Mouse (Mus musculus): ENCODE data around the gene Lmo7.

Gene Lmo7

GRCm38 (mm10) chr14:101780016-101780415 lies 50.3 kb downstream of the Lmo7 start:
- no peak for DNase-seq (ENCODE audit: low spot score in 2 of 2)

- DNase-seq (ENCODE audit: low spot score in 2 of 2) = no peak
These were observed 51.5 kb downstream of the Lmo7 start for GRCm38 (mm10) chr14:101781219-101781618.

GRCm38 (mm10) chr14:101781943-101782510 lies 52.3 kb downstream of the Lmo7 start:
- DNase-seq (ENCODE audit: low spot score in 2 of 2) = no peak

GRCm38 (mm10) chr14:101784315-101784945 lies 54.7 kb downstream of the Lmo7 start:
- DNase-seq (ENCODE audit: low spot score in 2 of 2) = no peak

GRCm38 (mm10) chr14:101787903-101788302 lies 58.1 kb downstream of the Lmo7 start:
- DNase-seq (ENCODE audit: low spot score in 2 of 2) = no peak

- no peak for DNase-seq (ENCODE audit: low spot score in 2 of 2)
These were observed 58.7 kb downstream of the Lmo7 start for GRCm38 (mm10) chr14:101788475-101788874.

GRCm38 (mm10) chr14:101794553-101795177 lies 64.9 kb downstream of the Lmo7 start:
- no peak for DNase-seq (ENCODE audit: low spot score in 2 of 2)

GRCm38 (mm10) chr14:101797930-101798500 lies 68.3 kb downstream of the Lmo7 start:
- DNase-seq (ENCODE audit: low spot score in 2 of 2) = no peak

GRCm38 (mm10) chr14:101798766-101799165 lies 69.0 kb downstream of the Lmo7 start:
- no peak for DNase-seq (ENCODE audit: low spot score in 2 of 2)

- no peak for DNase-seq (ENCODE audit: low spot score in 2 of 2)
These were observed 71.9 kb downstream of the Lmo7 start for GRCm38 (mm10) chr14:101801674-101802073.

GRCm38 (mm10) chr14:101804119-101804518 lies 74.4 kb downstream of the Lmo7 start:
- DNase-seq (ENCODE audit: low spot score in 2 of 2) = no peak

GRCm38 (mm10) chr14:101804562-101805327 lies 75.0 kb downstream of the Lmo7 start:
- no peak for DNase-seq (ENCODE audit: low spot score in 2 of 2)

- DNase-seq (ENCODE audit: low spot score in 2 of 2) = no peak
These were observed 75.6 kb downstream of the Lmo7 start for GRCm38 (mm10) chr14:101805328-101805697.

- DNase-seq (ENCODE audit: low spot score in 2 of 2) = no peak
These were observed 76.3 kb downstream of the Lmo7 start for GRCm38 (mm10) chr14:101806058-101806457.

- no peak for DNase-seq (ENCODE audit: low spot score in 2 of 2)
These were observed 76.8 kb downstream of the Lmo7 start for GRCm38 (mm10) chr14:101806607-101807006.

- DNase-seq (ENCODE audit: low spot score in 2 of 2) = no peak
These were observed 86.7 kb downstream of the Lmo7 start for GRCm38 (mm10) chr14:101816450-101816849.

GRCm38 (mm10) chr14:101822390-101822789 lies 92.6 kb downstream of the Lmo7 start:
- no peak for DNase-seq (ENCODE audit: low spot score in 2 of 2)

- no peak for DNase-seq (ENCODE audit: low spot score in 2 of 2)
These were observed 93.1 kb downstream of the Lmo7 start for GRCm38 (mm10) chr14:101822871-101823270.

GRCm38 (mm10) chr14:101829676-101830075 lies 99.9 kb downstream of the Lmo7 start:
- no peak for DNase-seq (ENCODE audit: low spot score in 2 of 2)

GRCm38 (mm10) chr14:101830116-101830515 lies 100.4 kb downstream of the Lmo7 start:
- no peak for DNase-seq (ENCODE audit: low spot score in 2 of 2)

GRCm38 (mm10) chr14:101834109-101834508 lies 104.4 kb downstream of the Lmo7 start:
- no peak for DNase-seq (ENCODE audit: low spot score in 2 of 2)

GRCm38 (mm10) chr14:101836401-101836800 lies 106.6 kb downstream of the Lmo7 start:
- DNase-seq (ENCODE audit: low spot score in 2 of 2) = no peak
